Mouse (Mus musculus) adrenal gland, adult 18-20 months (tissue): ENCODE measurements around the gene Olfr1489. TPM values are rescaled to one million over a fixed set of nuclear protein-coding genes. Genes with fewer than 3 reads are reported as not detected.
"Not testable (repeated sequence)": the region's sequence is repeated elsewhere in the genome, so short reads cannot be mapped to it uniquely, and the experiment has no call there.

ENCODE experiments used
- DNase-seq, 2 experiments: peaks; one replicate each; pipeline ENCODE4 v3.0.0; 2021 to 2022; ENCODE audit warnings: low spot score in 2 of 2
- long read RNA-seq, 2 experiments: library from polyadenylated mRNA; stranded (forward); transcript quantifications; one replicate each; pipeline ENCODE4 v2.0.0; 2021
- microRNA-seq, 2 experiments: library from miRNA; unstranded; fragments of <30 nt; microRNA quantifications; one replicate each; pipeline ENCODE4 v1.2.0; 2021; ENCODE audit warnings: borderline number of aligned reads in 2 of 2
- total RNA-seq, 2 experiments: library from RNA; stranded (reverse); gene quantifications; 1 replicate in 1 of 2; 2 replicates in 1 of 2; pipeline ENCODE4 v1.2.3; 2021

Olfr1489 gene
- total RNA-seq = not detected
- long read RNA-seq, experiment 1 = 0 reads
- long read RNA-seq, experiment 2 = 0 reads

GRCm38 (mm10) chr19:13631321-13631720, at the start of gene Olfr1489:
Gene Olfr1489 (plus strand): TSS chr19:13631621.
- DNase-seq = no peak

- DNase-seq = no peak
These were observed 48.2 kb upstream of the Olfr1489 start, which contains the start of gene Olfr1484 for GRCm38 (mm10) chr19:13583211-13583610. Gene Olfr1484 (plus strand): TSS chr19:13583511.

GRCm38 (mm10) chr19:13617075-13617474, 14.3 kb upstream of the Olfr1489 start, which contains the start of gene Olfr1487:
Gene Olfr1487 (plus strand): TSS chr19:13617375.
- DNase-seq = not testable (repeated sequence)

DNA sequence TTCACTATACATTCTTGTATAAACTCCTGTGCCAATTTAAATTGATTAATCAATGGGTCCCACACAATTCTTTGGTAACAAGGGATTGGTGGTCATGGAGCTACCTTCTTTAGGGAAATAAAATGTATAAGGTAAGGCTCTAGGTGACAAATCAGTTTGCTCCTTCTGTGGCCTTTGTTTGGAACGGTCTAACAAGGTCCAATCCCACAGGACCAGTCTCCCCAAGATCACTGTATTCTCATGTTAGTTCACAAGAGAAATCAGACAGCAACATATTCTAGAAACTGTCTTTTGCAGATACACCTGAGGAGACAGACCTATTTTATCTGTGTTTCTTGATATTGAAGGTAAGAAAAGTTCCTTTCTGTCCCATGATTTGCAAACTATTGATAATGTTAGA, 19.4 kb downstream of the Olfr1489 start, which contains the start of gene Olfr1490:
Gene Olfr1490 (plus strand): TSS at position 301 of the 400 bp plus-strand sequence.
- DNase-seq = no peak

Small RNA genes within 50 kb of the gene (microRNA-seq; reads per million reads assigned to microRNA genes)
- gene Gm22323 (0 reads per million in 2 experiments), gene Gm23931 (0 reads per million in 2 experiments)

Other genes starting within 250 kb of the Olfr1489 start
- gene Olfr1469, start 223.8 kb upstream of the Olfr1489 start, total RNA-seq = not detected
- gene Olfr1471, start 188.2 kb upstream of the Olfr1489 start, total RNA-seq = not detected
- gene Olfr1472, start 175.5 kb upstream of the Olfr1489 start, total RNA-seq = not detected
- not detected for gene Olfr1474, start 162.1 kb upstream of the Olfr1489 start, total RNA-seq
- not detected for gene Olfr1475, start 151.4 kb upstream of the Olfr1489 start, total RNA-seq
- not detected for gene Olfr1477, start 131.1 kb upstream of the Olfr1489 start, total RNA-seq
- gene Olfr1480, start 103.7 kb upstream of the Olfr1489 start, total RNA-seq = not detected
- not detected for gene Olfr1484, start 48.1 kb upstream of the Olfr1489 start, total RNA-seq
- not detected for gene Olfr1487, start 14.2 kb upstream of the Olfr1489 start, total RNA-seq
- gene Olfr1490, start 19.5 kb downstream of the Olfr1489 start, total RNA-seq = not detected
- not detected for gene Olfr1491, start 65.6 kb downstream of the Olfr1489 start, total RNA-seq
- gene Olfr1493-ps1, start 91.7 kb downstream of the Olfr1489 start, total RNA-seq = not detected
- gene Olfr1494, start 108.1 kb downstream of the Olfr1489 start, total RNA-seq = not detected
- not detected for gene Olfr1495, start 133.0 kb downstream of the Olfr1489 start, total RNA-seq
- not detected for gene Olfr1496, start 146.3 kb downstream of the Olfr1489 start, total RNA-seq
- gene Olfr1497, start 166.6 kb downstream of the Olfr1489 start, total RNA-seq = not detected
- not detected for gene Olfr1499, start 187.8 kb downstream of the Olfr1489 start, total RNA-seq
- not detected for gene Olfr1500, start 198.9 kb downstream of the Olfr1489 start, total RNA-seq
- gene Olfr1501, start 219.1 kb downstream of the Olfr1489 start, total RNA-seq = not detected
- not detected for gene Olfr1502, start 230.2 kb downstream of the Olfr1489 start, total RNA-seq